Mouse (Mus musculus): Measurements from ENCODE around the gene Zfp654. TPM values are rescaled to one million over a fixed set of nuclear protein-coding genes. Genes with fewer than 3 reads are reported as not detected.
A peak's percentile ranks its signal among the peaks of the same experiment; 100 is the strongest.

The Zfp654 gene
- polyA plus RNA-seq, 1 experiment from 2014 or later: 6.8 TPM

DNA sequence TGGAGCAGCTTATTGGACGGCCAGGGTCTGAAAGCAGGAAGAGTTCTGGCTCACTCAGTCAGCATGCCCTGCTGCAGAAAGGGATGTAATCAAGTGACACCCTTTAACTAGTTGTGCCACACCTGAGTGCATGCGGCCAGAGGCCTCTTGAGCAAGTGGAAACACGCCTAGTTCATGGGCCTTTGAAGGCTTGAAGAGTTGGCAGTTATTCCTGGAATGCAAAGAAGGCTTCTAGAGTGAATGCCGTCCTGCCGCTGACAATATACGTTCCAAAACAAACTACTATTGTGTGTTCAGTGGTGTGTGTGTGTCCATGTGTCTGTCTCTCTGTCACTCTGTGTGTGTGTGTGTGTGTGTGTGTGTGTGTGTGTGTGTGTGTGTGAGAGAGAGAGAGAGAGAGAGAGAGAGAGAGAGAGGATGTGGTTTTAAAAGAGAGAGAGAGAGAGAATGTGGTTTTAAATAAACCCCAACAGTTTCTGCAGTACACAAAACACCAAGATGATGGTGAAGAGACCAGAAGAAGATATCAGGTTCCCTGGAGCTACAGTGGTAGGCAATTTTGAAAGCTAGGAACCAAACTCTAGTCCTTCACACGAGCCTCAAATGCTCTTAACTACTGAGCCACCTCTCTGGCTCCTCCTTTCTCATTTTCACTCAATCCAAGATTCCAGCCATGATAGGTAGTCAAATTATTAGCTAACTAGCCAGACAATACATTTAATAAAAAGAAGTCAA, 93.6 kb downstream of the Zfp654 start:
- peaks cover 19% of the 10 kb centered on the region for H3K36me3 ChIP-seq
- no peak overlapping the region for H3K9ac ChIP-seq
- H3K4me3 ChIP-seq: no peak overlapping the region
- no peak for ATAC-seq (ENCODE audit: low FRiP score, low read depth)
- no peak overlapping the region for H3K27ac ChIP-seq
- H3K4me2 ChIP-seq (replicated peaks): no peak overlapping the region
- H3K4me1 ChIP-seq: no peaks in the 10 kb centered on the region
- peaks cover under 1% of the 10 kb centered on the region for H3K9me3 ChIP-seq
- WGBS: 84% methylated on average over 7 of the region's 7 CpGs
- no peaks in the 10 kb centered on the region for H3K27me3 ChIP-seq

DNA sequence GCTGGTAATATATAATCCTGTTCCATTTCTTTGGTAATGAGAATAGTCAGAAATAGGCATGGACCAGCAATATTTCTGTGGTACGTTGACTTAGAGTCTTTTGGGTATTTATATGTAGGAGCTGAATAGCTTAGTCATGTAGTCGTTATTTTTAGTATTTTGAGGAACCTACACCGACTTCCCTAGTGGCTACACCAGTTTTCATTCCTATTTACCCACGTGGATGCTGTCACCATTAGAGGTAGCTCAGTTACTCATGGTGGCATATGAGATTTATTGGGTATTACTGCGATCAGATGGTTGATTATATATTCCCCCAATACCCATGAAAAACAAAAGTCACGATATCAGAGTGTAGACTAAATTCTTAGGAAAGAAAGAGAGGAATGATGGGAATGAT, 95.1 kb downstream of the Zfp654 start:
- H3K4me2 ChIP-seq (replicated peaks): no peak overlapping the region
- H3K9ac ChIP-seq: no peak overlapping the region
- 68% methylated on average over 6 of the region's 6 CpGs for WGBS
- no peaks in the 10 kb centered on the region for H3K4me1 ChIP-seq
- H3K27ac ChIP-seq: no peak overlapping the region
- H3K36me3 ChIP-seq: peaks cover 7% of the 10 kb centered on the region; the same call in 1 of the 2 replicates
- H3K4me3 ChIP-seq: no peak overlapping the region
- ATAC-seq (ENCODE audit: low FRiP score, low read depth): no peak
- H3K9me3 ChIP-seq: no peaks in the 10 kb centered on the region
- no peaks in the 10 kb centered on the region for H3K27me3 ChIP-seq

- 29% methylated on average over 3 of the region's 3 CpGs for WGBS
- H3K9me3 ChIP-seq: no peaks in the 10 kb centered on the region
- ATAC-seq (ENCODE audit: low FRiP score, low read depth): peak; percentile 48
- H3K9ac ChIP-seq: no peak overlapping the region
- no peaks in the 10 kb centered on the region for H3K27me3 ChIP-seq
- H3K36me3 ChIP-seq: no peaks in the 10 kb centered on the region
- no peak overlapping the region for H3K4me3 ChIP-seq
- no peaks in the 10 kb centered on the region for H3K4me1 ChIP-seq
- no peak overlapping the region for H3K4me2 ChIP-seq (replicated peaks)
- H3K27ac ChIP-seq: no peak overlapping the region
These were observed 96.7 kb downstream of the Zfp654 start for GRCm38 (mm10) chr16:64754743-64755139.

- Histone ChIP-seq H3K36me3 (no peaks in the 10 kb centered on the region), H3K4me3 (no peak overlapping the region), H3K4me2 (replicated peaks) (no peak overlapping the region), H3K9me3 (no peaks in the 10 kb centered on the region), H3K27ac (no peak overlapping the region), H3K9ac (no peak overlapping the region), H3K4me1 (no peaks in the 10 kb centered on the region), H3K27me3 (no peaks in the 10 kb centered on the region)
- WGBS: 50% methylated on average over 3 of the region's 3 CpGs
- no peak for ATAC-seq (ENCODE audit: low FRiP score, low read depth)
These were observed 97.3 kb downstream of the Zfp654 start for GRCm38 (mm10) chr16:64753990-64754742.

DNA sequence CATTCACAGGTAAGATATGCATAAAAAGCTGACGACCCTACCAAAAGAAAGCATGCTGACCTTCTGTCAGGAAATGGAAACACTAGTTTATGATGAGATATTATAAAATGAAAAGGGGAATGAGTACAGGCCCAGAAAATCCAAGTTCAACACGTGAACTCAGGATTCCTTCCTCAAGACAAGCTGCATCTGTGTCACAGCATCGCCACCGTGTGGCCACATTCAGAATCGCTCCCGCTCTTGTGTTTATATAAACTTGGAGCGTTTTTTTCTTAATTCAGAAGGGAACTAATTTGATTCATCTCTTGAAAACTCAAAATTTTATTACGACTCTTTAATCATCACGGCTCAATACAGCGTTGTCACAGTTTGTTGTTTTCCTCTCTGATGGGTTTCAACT, 103.2 kb downstream of the Zfp654 start:
- Histone ChIP-seq H3K36me3 (no peaks in the 10 kb centered on the region), H3K4me3 (no peak overlapping the region), H3K27ac (no peak overlapping the region), H3K4me1 (no peaks in the 10 kb centered on the region), H3K9ac (no peak overlapping the region), H3K4me2 (replicated peaks) (no peak overlapping the region), H3K9me3 (no peaks in the 10 kb centered on the region), H3K27me3 (peaks cover 5% of the 10 kb centered on the region; the same call in 1 of the 2 replicates)
- 7% methylated on average over 10 of the region's 10 CpGs for WGBS
- no peak for ATAC-seq (ENCODE audit: low FRiP score, low read depth)

DNA sequence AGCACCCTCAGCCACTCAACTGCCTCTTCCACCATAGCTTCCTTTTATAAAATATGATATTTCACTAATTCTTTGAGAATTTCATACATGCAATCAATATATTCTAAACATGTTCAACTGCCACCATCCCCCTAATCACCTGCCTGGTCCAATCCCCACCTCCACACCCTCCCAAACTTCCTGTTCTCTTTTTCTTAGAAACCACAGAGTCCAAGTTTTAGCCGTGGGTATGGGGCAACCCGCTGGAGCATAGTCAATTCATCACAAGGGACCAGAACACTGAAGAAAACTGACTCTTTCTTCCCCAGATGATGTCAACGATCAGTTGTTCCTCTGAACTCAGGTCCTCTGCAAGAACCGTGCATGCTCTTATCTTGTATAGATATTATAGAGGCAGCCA, 106.4 kb downstream of the Zfp654 start:
- ATAC-seq (ENCODE audit: low FRiP score, low read depth): no peak
- WGBS: 89% methylated on average over 4 of the region's 4 CpGs
- no peaks in the 10 kb centered on the region for H3K36me3 ChIP-seq
- no peaks in the 10 kb centered on the region for H3K4me1 ChIP-seq
- no peak overlapping the region for H3K4me2 ChIP-seq (replicated peaks)
- no peak overlapping the region for H3K4me3 ChIP-seq
- H3K27ac ChIP-seq: no peak overlapping the region
- H3K9me3 ChIP-seq: no peaks in the 10 kb centered on the region
- peaks cover 5% of the 10 kb centered on the region; the same call in 1 of the 2 replicates for H3K27me3 ChIP-seq
- H3K9ac ChIP-seq: no peak overlapping the region

GRCm38 (mm10) chr16:64737289-64737688, 114.2 kb downstream of the Zfp654 start:
- no peak overlapping the region for H3K4me2 ChIP-seq (replicated peaks)
- no peak overlapping the region for H3K27ac ChIP-seq
- 38% methylated on average over 5 of the region's 5 CpGs for WGBS
- ATAC-seq (ENCODE audit: low FRiP score, low read depth): no peak
- no peaks in the 10 kb centered on the region for H3K9me3 ChIP-seq
- H3K4me1 ChIP-seq: no peaks in the 10 kb centered on the region
- no peak overlapping the region for H3K9ac ChIP-seq
- no peaks in the 10 kb centered on the region for H3K36me3 ChIP-seq
- H3K4me3 ChIP-seq: no peak overlapping the region
- peaks cover 5% of the 10 kb centered on the region; the same call in 1 of the 2 replicates for H3K27me3 ChIP-seq

Other genes starting within 250 kb of the Zfp654 start
- gene Csnka2ip, start 249.2 kb downstream of the Zfp654 start, polyA plus RNA-seq (2015; fragmentation: Nextera tagmentation; extraction: Ambion mirVana): not detected in 2 replicates
- gene 4930453N24Rik, start 80.5 kb downstream of the Zfp654 start, polyA plus RNA-seq (2015; fragmentation: Nextera tagmentation; extraction: Ambion mirVana): 25.9 and 27.1 TPM in 2 replicates
- gene Cggbp1, start 344 bp upstream of the Zfp654 start, polyA plus RNA-seq (2015; fragmentation: Nextera tagmentation; extraction: Ambion mirVana): 83.0 and 91.9 TPM in 2 replicates